Mouse (Mus musculus) macrophage (primary cell): ENCODE results near the gene Irf7. TPM values are rescaled to one million over a fixed set of nuclear protein-coding genes. Genes with fewer than 3 reads are reported as not detected.

Experiments used
- polyA plus RNA-seq: library from polyadenylated mRNA; stranded (reverse); fragments of 250-400 nt; gene quantifications from 3 replicates; pipeline ENCODE4 v1.2.4, GENCODE M21; 2018; ENCODE audit warnings: inconsistent platforms

The Irf7 gene
- polyA plus RNA-seq, 1 experiment from 2014 or later, result 119 TPM

Other genes with a start within 250 kb of the Irf7 start
- 4.1 to 21.4 TPM (median 7.4 TPM) in 3 replicates for gene Ifitm6, start 248.6 kb downstream of the Irf7 start, polyA plus RNA-seq
- gene Gm17387, start 237.3 kb downstream of the Irf7 start, polyA plus RNA-seq, result not detected in 3 replicates
- not detected in 3 replicates for gene B4galnt4, start 205.4 kb downstream of the Irf7 start, polyA plus RNA-seq
- not detected in 3 replicates for gene Pkp3, start 188.3 kb downstream of the Irf7 start, polyA plus RNA-seq
- gene Sigirr, start 165.9 kb downstream of the Irf7 start, polyA plus RNA-seq, result 0.50 to 2.0 TPM (median 0.58 TPM) in 3 replicates
- not detected in 3 replicates for gene Ano9, start 148.7 kb downstream of the Irf7 start, polyA plus RNA-seq
- gene Ptdss2, start 144.1 kb downstream of the Irf7 start, polyA plus RNA-seq, result 12.0 to 19.0 TPM (median 15.6 TPM) in 3 replicates
- gene Rnh1, start 93.6 kb downstream of the Irf7 start, polyA plus RNA-seq, result 93.2 to 290 TPM (median 289 TPM) in 3 replicates
- 31.1 to 73.7 TPM (median 35.0 TPM) in 3 replicates for gene Hras, start 72.5 kb downstream of the Irf7 start, polyA plus RNA-seq
- 1.2 to 3.9 TPM (median 2.3 TPM) in 3 replicates for gene Lrrc56, start 72.3 kb downstream of the Irf7 start, polyA plus RNA-seq
- not detected in 3 replicates for gene Lmntd2, start 52.4 kb downstream of the Irf7 start, polyA plus RNA-seq
- 0.60 to 3.0 TPM (median 2.4 TPM) in 3 replicates for gene Rassf7, start 50.6 kb downstream of the Irf7 start, polyA plus RNA-seq
- gene Phrf1, start 37.7 kb downstream of the Irf7 start, polyA plus RNA-seq, result 36.7 to 44.4 TPM (median 42.6 TPM) in 3 replicates
- not detected in 3 replicates for gene Cdhr5, start 10.3 kb upstream of the Irf7 start, polyA plus RNA-seq
- not detected in 3 replicates for gene Sct, start 12.7 kb upstream of the Irf7 start, polyA plus RNA-seq
- 0.09 TPM in 1 of 3 replicates, not detected in the others for gene Drd4, start 25.5 kb upstream of the Irf7 start, polyA plus RNA-seq
- 14.6 to 16.7 TPM (median 16.5 TPM) in 3 replicates for gene Deaf1, start 61.2 kb upstream of the Irf7 start, polyA plus RNA-seq
- gene Tmem80, start 61.3 kb upstream of the Irf7 start, polyA plus RNA-seq, result 10.2 to 25.3 TPM (median 18.7 TPM) in 3 replicates
- gene Eps8l2, start 72.4 kb upstream of the Irf7 start, polyA plus RNA-seq, result not detected in 3 replicates
- 238 to 467 TPM (median 415 TPM) in 3 replicates for gene Taldo1, start 125.7 kb upstream of the Irf7 start, polyA plus RNA-seq
- 8.0 to 25.6 TPM (median 17.6 TPM) in 3 replicates for gene Gatd1, start 147.7 kb upstream of the Irf7 start, polyA plus RNA-seq
- gene Cend1, start 163.0 kb upstream of the Irf7 start, polyA plus RNA-seq, result not detected in 3 replicates
- gene Slc25a22, start 171.4 kb upstream of the Irf7 start, polyA plus RNA-seq, result 12.7 to 36.5 TPM (median 27.8 TPM) in 3 replicates
- 1.5 to 4.4 TPM (median 1.7 TPM) in 3 replicates for gene Pidd1, start 177.5 kb upstream of the Irf7 start, polyA plus RNA-seq
- 766 to 855 TPM (median 779 TPM) in 3 replicates for gene Rplp2, start 180.9 kb upstream of the Irf7 start, polyA plus RNA-seq
- 36.1 to 135 TPM (median 74.0 TPM) in 3 replicates for gene Pnpla2, start 188.7 kb upstream of the Irf7 start, polyA plus RNA-seq
- gene Cracr2b, start 194.6 kb upstream of the Irf7 start, polyA plus RNA-seq, result 15.7 to 22.0 TPM (median 19.0 TPM) in 3 replicates
- gene Cd151, start 200.9 kb upstream of the Irf7 start, polyA plus RNA-seq, result 58.4 to 83.6 TPM (median 60.3 TPM) in 3 replicates
- 8.3 to 22.8 TPM (median 12.8 TPM) in 3 replicates for gene Polr2l, start 208.7 kb upstream of the Irf7 start, polyA plus RNA-seq
- 48.8 to 142 TPM (median 129 TPM) in 3 replicates for gene Tspan4, start 208.8 kb upstream of the Irf7 start, polyA plus RNA-seq